Mouse (Mus musculus) hindbrain, embryonic 14.5 days (tissue): ENCODE results near the gene Borcs8. TPM values are rescaled to one million over a fixed set of nuclear protein-coding genes. Genes with fewer than 3 reads are reported as not detected.
A peak's percentile ranks its signal among the peaks of the same experiment; 100 is the strongest.

Source experiments
- ATAC-seq: fragments of 200-750 bp; cut with Nextera tagmentation; 2 replicates; pipeline ENCODE4 v1.8.0; 2017; ENCODE audit warnings: moderate number of reproducible peaks, mild to moderate bottlenecking, moderate TSS enrichment, moderate library complexity; ENCODE audit not compliant: low FRiP score
- DNase-seq: peaks from one replicate; pipeline ENCODE4 v3.0.0-alpha.2; 2015; ENCODE audit warnings: low spot score
- H3K27ac ChIP-seq: fragments of 300-500 bp; sonication (generic); 2 replicates; pipeline ENCODE4 v1.5.1; 2014; ENCODE audit warnings: mild to moderate bottlenecking, moderate library complexity
- H3K27me3 ChIP-seq: fragments of 300-500 bp; sonication (generic); 2 replicates; pipeline ENCODE4 v1.6.1; 2014; ENCODE audit warnings: mild to moderate bottlenecking, low read length, mixed read lengths; ENCODE audit not compliant: control insufficient read depth, insufficient read depth
- H3K36me3 ChIP-seq: fragments of 300-500 bp; sonication (generic); replicated peaks from 2 replicates; pipeline ENCODE4 v1.6.1; 2014; ENCODE audit not compliant: control insufficient read depth, insufficient read depth
- H3K4me1 ChIP-seq: fragments of 300-500 bp; sonication (generic); replicated peaks from 2 replicates; pipeline ENCODE4 v1.6.1; 2014; ENCODE audit warnings: antibody characterized with exemption, low read length, mixed read lengths; ENCODE audit not compliant: control insufficient read depth, insufficient read depth
- H3K4me2 ChIP-seq: fragments of 300-500 bp; sonication (generic); replicated peaks from 2 replicates; pipeline ENCODE4 v1.6.1; 2014; ENCODE audit warnings: mild to moderate bottlenecking, moderate library complexity
- H3K4me3 ChIP-seq: fragments of 300-500 bp; sonication (generic); replicated peaks from 2 replicates; pipeline ENCODE4 v1.5.1; 2014; ENCODE audit warnings: mild to moderate bottlenecking, low read length
- H3K9ac ChIP-seq: fragments of 300-500 bp; sonication (generic); 2 replicates; pipeline ENCODE4 v1.6.1; 2014
- H3K9me3 ChIP-seq: fragments of 300-500 bp; sonication (generic); 2 replicates; pipeline ENCODE4 v1.6.1; 2016; ENCODE audit warnings: low read length; ENCODE audit not compliant: control insufficient read depth
- WGBS: fragments of 180-500 bp; shearing (Covaris S2); extraction: QIAGEN DNeasy Blood & Tissue Kit; methylation state at CpG from one replicate; pipeline ENCODE4 v1.1.7; 2014; 5-methylcytosine and 5-hydroxymethylcytosine counted together
- polyA plus RNA-seq: library from polyadenylated mRNA; unstranded; fragments of >200 nt; fragmentation: Nextera tagmentation; extraction: Ambion mirVana; gene quantifications from 2 replicates; pipeline ENCODE4 v1.2.1, GENCODE M21; 2014

The Borcs8 gene
- polyA plus RNA-seq, 1 experiment from 2014 or later, result 62.1 TPM

- no peak overlapping the region for H3K9ac ChIP-seq
- ATAC-seq, result no peak
Measured at GRCm38 (mm10) chr8:70170748-70171147, 31.4 kb downstream of the Borcs8 start.

GRCm38 (mm10) chr8:70171240-70171639 is 31.9 kb downstream of the Borcs8 start:
- Histone ChIP-seq H3K27me3 (0 out of 2 replicates have a peak, but pooled peaks cover under 1% of the 10 kb centered on the region), H3K4me3 (no peak overlapping the region), H3K4me1 (peaks cover 21% of the 10 kb centered on the region), H3K9me3 (no peaks in the 10 kb centered on the region), H3K9ac (no peak overlapping the region), H3K27ac (no peak overlapping the region), H3K36me3 (no peaks in the 10 kb centered on the region), H3K4me2 (0 out of 2 replicates have a peak overlapping the region, but pooled peaks have one; percentile 65)
- 90% methylated on average over 7 of the region's 7 CpGs for WGBS
- no peak for DNase-seq
- ATAC-seq, result no peak

More at GRCm38 (mm10) chr8:70170748-70171147, 31.4 kb downstream of the Borcs8 start:
- no peak for DNase-seq
- Histone ChIP-seq H3K27me3 (0 out of 2 replicates have a peak, but pooled peaks cover 5% of the 10 kb centered on the region), H3K4me2 (no peak overlapping the region), H3K27ac (no peak overlapping the region), H3K4me1 (peaks cover 21% of the 10 kb centered on the region), H3K36me3 (no peaks in the 10 kb centered on the region), H3K9me3 (no peaks in the 10 kb centered on the region), H3K4me3 (no peak overlapping the region)
- 72% methylated on average over 3 of the region's 3 CpGs for WGBS

DNA sequence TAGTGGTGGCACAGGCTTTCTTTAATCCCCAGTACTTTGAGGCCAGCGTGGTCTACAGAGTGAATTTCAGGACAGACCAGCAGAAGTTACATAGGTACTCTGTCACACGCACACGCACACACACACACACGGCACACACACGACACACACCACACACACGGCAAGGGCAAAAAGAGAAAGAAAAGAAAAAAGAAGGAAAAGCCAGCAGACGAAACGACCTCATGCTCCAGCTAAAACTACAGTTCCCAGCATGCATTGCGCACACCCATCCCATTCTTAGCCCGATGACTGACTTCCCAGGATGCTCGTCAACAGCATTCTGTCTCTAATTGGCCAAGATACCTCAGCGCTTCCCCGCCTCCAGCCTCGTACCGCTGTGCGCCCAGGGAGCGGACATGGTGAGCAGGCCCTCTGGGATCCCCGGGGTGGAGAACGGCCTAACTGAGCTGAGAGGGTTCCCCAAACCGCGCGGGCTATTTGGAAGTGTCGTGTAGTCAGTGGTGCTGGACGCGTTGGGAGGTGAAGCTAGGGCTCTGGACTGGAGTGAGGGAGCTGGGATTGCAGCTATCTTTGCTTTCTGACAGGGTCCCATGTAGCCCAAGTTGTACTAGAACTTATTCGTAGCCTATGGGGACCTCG is 32.9 kb downstream of the Borcs8 start, which contains the start of gene Tmem161a:
Tmem161a (plus strand) TSS at position 314 of the 639 bp plus-strand sequence.
- Histone ChIP-seq H3K9ac (peak within 1 kb of the TSS; percentile 78), H3K9me3 (no peaks in the 10 kb centered on the region), H3K27ac (peak within 1 kb of the TSS; percentile 38; the same call in 1 of the 2 replicates), H3K4me1 (peaks cover 14% of the 10 kb centered on the region), H3K4me3 (peak within 1 kb of the TSS; percentile 55), H3K36me3 (peaks cover 3% of the 10 kb centered on the region; the same call in 1 of the 2 replicates), H3K27me3 (no peaks in the 10 kb centered on the region), H3K4me2 (peak within 1 kb of the TSS; percentile 65)
- ATAC-seq (peak; percentile 95), DNase-seq (peak; percentile 93)
- 2% methylated on average over 27 of the region's 27 CpGs for WGBS

- peaks cover 8% of the 10 kb centered on the region; the same call in 1 of the 2 replicates for H3K36me3 ChIP-seq
- H3K4me3 ChIP-seq, result no peak overlapping the region
- peaks cover 14% of the 10 kb centered on the region for H3K4me1 ChIP-seq
- no peaks in the 10 kb centered on the region for H3K9me3 ChIP-seq
- WGBS, result 87% methylated on average over 5 of the region's 5 CpGs
- ATAC-seq, result no peak
- peak overlapping the region; percentile 65 for H3K4me2 ChIP-seq
- no peak overlapping the region for H3K27ac ChIP-seq
- H3K9ac ChIP-seq, result no peak overlapping the region
- no peaks in the 10 kb centered on the region for H3K27me3 ChIP-seq
- DNase-seq, result no peak
Measured at GRCm38 (mm10) chr8:70173320-70173719, 34.0 kb downstream of the Borcs8 start.

GRCm38 (mm10) chr8:70174079-70174478 is 34.8 kb downstream of the Borcs8 start:
- peaks cover 8% of the 10 kb centered on the region; the same call in 1 of the 2 replicates for H3K36me3 ChIP-seq
- no peaks in the 10 kb centered on the region for H3K9me3 ChIP-seq
- H3K4me1 ChIP-seq, result peaks cover 14% of the 10 kb centered on the region
- no peak overlapping the region for H3K9ac ChIP-seq
- H3K4me3 ChIP-seq, result no peak overlapping the region
- no peak overlapping the region for H3K27ac ChIP-seq
- 94% methylated on average over 7 of the region's 7 CpGs for WGBS
- H3K4me2 ChIP-seq, result no peak overlapping the region
- DNase-seq (no peak), ATAC-seq (no peak)
- no peaks in the 10 kb centered on the region for H3K27me3 ChIP-seq

- Histone ChIP-seq H3K4me1 (peaks cover 2% of the 10 kb centered on the region; the same call in 1 of the 2 replicates), H3K9me3 (no peaks in the 10 kb centered on the region), H3K27ac (no peak overlapping the region), H3K4me3 (no peak overlapping the region), H3K4me2 (no peak overlapping the region), H3K9ac (no peak overlapping the region), H3K36me3 (peaks cover 29% of the 10 kb centered on the region), H3K27me3 (no peaks in the 10 kb centered on the region)
- ATAC-seq, result no peak
- no peak for DNase-seq
- WGBS, result 90% methylated on average over 2 of the region's 2 CpGs
Measured at GRCm38 (mm10) chr8:70178231-70178630, 38.9 kb downstream of the Borcs8 start.

GRCm38 (mm10) chr8:70179082-70179481 is 39.8 kb downstream of the Borcs8 start:
- Histone ChIP-seq H3K36me3 (peaks cover 29% of the 10 kb centered on the region), H3K4me1 (no peaks in the 10 kb centered on the region), H3K4me3 (no peak overlapping the region), H3K9ac (no peak overlapping the region), H3K4me2 (no peak overlapping the region), H3K27me3 (no peaks in the 10 kb centered on the region), H3K9me3 (no peaks in the 10 kb centered on the region), H3K27ac (no peak overlapping the region)
- ATAC-seq, result no peak
- DNase-seq, result no peak
- over 99% methylated on average over 4 of the region's 4 CpGs for WGBS

GRCm38 (mm10) chr8:70181212-70181902 is 42.1 kb downstream of the Borcs8 start:
- no peaks in the 10 kb centered on the region for H3K27me3 ChIP-seq
- ATAC-seq (no peak), DNase-seq (no peak)
- 89% methylated on average over 16 of the region's 16 CpGs for WGBS
- no peak overlapping the region for H3K4me3 ChIP-seq
- no peak overlapping the region for H3K4me2 ChIP-seq
- no peaks in the 10 kb centered on the region for H3K4me1 ChIP-seq
- H3K36me3 ChIP-seq, result peaks cover 29% of the 10 kb centered on the region
- H3K9me3 ChIP-seq, result no peaks in the 10 kb centered on the region
- no peak overlapping the region for H3K27ac ChIP-seq
- H3K9ac ChIP-seq, result no peak overlapping the region

GRCm38 (mm10) chr8:70181903-70182252 is 42.6 kb downstream of the Borcs8 start:
- H3K27me3 ChIP-seq, result no peaks in the 10 kb centered on the region
- ATAC-seq (no peak), DNase-seq (no peak)
- H3K4me2 ChIP-seq, result no peak overlapping the region
- 67% methylated on average over 2 of the region's 2 CpGs for WGBS
- H3K4me3 ChIP-seq, result no peak overlapping the region
- no peak overlapping the region for H3K9ac ChIP-seq
- H3K27ac ChIP-seq, result no peak overlapping the region
- peaks cover 29% of the 10 kb centered on the region for H3K36me3 ChIP-seq
- no peaks in the 10 kb centered on the region for H3K9me3 ChIP-seq
- no peaks in the 10 kb centered on the region for H3K4me1 ChIP-seq
